Mouse (Mus musculus): ENCODE data around the gene Wfdc18. TPM values are rescaled to one million over a fixed set of nuclear protein-coding genes. Genes with fewer than 3 reads are reported as not detected.

Gene Wfdc18
- total and polyA plus RNA-seq, 3 experiments = not detected

DNA sequence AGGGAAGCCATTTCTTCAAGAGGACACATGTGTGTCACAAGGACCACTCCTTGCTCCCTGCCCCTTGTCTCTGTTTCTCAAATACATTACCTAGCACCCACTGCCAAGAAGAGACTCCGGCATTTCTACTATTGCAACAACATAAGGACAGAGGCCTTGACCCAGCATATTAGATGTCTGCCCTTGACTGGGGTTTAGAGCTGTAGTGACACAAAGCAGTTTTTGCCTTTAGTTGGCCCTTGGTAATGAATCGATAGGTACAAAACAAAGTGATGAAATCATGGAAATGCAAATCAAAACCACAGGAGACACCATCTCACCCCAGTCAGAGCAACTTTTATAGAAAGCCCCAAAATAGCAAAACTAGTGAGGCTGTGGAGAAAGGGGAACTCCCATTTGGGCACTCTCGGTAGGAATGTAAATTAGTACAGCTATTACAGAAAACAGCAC lies 28.3 kb downstream of the Wfdc18 start (continued):
- TF ChIP-seq MAFK (IDR thresholded peaks at IDR 0.05; ENCODE audit: insufficient replicate concordance, low read length) (peak; percentile 95), GABPA (IDR thresholded peaks at IDR 0.05; ENCODE audit: insufficient replicate concordance, low read depth, low read length) (no peak)

DNA sequence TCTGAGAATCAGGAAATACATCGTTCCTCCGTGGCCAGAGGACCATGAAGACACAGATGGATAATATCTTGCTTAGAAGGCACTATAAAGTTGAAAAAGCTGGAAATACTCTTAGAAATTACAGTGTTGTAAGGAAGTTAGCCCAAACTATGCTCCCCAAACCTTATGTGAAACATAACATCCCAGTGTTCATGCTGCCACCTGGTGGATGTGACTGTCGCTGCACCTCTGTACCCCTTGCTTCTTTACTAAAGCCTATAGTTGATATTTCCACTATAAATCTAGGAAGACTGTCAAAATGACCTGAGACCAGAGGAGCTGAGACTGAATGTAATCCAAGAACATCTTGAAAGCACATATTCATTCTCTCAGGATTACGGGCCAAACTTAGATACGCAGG lies 30.4 kb downstream of the Wfdc18 start:
- H3K27ac ChIP-seq (ENCODE audit: insufficient read depth, low read depth) = no peak overlapping the region
- H3K9ac ChIP-seq (ENCODE audit: insufficient read depth, low read depth) = no peak overlapping the region
- peak; percentile 84 for DNase-seq (ENCODE audit: extremely low read depth)
- peak; percentile 60; the same call in 1 of the 2 replicates for TF ChIP-seq MAX (IDR thresholded peaks at IDR 0.05; ENCODE audit: low read length)
- TF ChIP-seq E2F4 (IDR thresholded peaks at IDR 0.05; ENCODE audit: insufficient replicate concordance, low read depth, low read length) = no peak
- no peak for TF ChIP-seq USF1 (IDR thresholded peaks at IDR 0.05; ENCODE audit: low read depth, low read length)
- TF ChIP-seq KAT2A (IDR thresholded peaks at IDR 0.05; ENCODE audit: insufficient replicate concordance, low read length) = no peak
- peak; percentile 87 for TF ChIP-seq ZC3H11A (IDR thresholded peaks at IDR 0.05; ENCODE audit: low read depth, low read length)
- TF ChIP-seq ETS1 (conservative IDR thresholded peaks at IDR 0.05; ENCODE audit: low read depth, low read length) = no peak
- TF ChIP-seq IRF4 (IDR thresholded peaks at IDR 0.05; ENCODE audit: low read depth, low read length) = 0 out of 2 replicates have a peak, but pooled peaks have one; percentile 9
- peak; percentile 98 for TF ChIP-seq SMC3 (IDR thresholded peaks at IDR 0.05; ENCODE audit: low read depth, low read length)
- peak; percentile 96 for TF ChIP-seq RAD21 (IDR thresholded peaks at IDR 0.05; ENCODE audit: low read depth, low read length)
- 0 out of 2 replicates have a peak, but pooled peaks have one; percentile 15 for TF ChIP-seq MEF2A (IDR thresholded peaks at IDR 0.05; ENCODE audit: borderline replicate concordance, low read depth, low read length)
- TF ChIP-seq BHLHE40 (IDR thresholded peaks at IDR 0.05; ENCODE audit: low read depth, low read length) = no peak
- no peak for TF ChIP-seq MAZ (IDR thresholded peaks at IDR 0.05; ENCODE audit: low read depth, low read length)
- TF ChIP-seq ZKSCAN1 (IDR thresholded peaks at IDR 0.05; ENCODE audit: borderline replicate concordance, low read depth, low read length) = no peak
- no peak for TF ChIP-seq ZNF384 (IDR thresholded peaks at IDR 0.05; ENCODE audit: low read depth, low read length)
- TF ChIP-seq MYC (IDR thresholded peaks at IDR 0.05; ENCODE audit: low read depth, low read length) = peak; percentile 66; the same call in 1 of the 2 replicates
- TF ChIP-seq TCF12 (IDR thresholded peaks at IDR 0.05; ENCODE audit: low read depth, low read length) = peak; percentile 48; the same call in 1 of the 2 replicates
- no peak for TF ChIP-seq MAFK (IDR thresholded peaks at IDR 0.05; ENCODE audit: insufficient replicate concordance, low read length)
- TF ChIP-seq CHD2 (IDR thresholded peaks at IDR 0.05; ENCODE audit: low read length) = no peak
- no peak; the same call in 1 of the 2 replicates for TF ChIP-seq NRF1 (IDR thresholded peaks at IDR 0.05; ENCODE audit: low read depth, low read length)
- TF ChIP-seq ELF1 (IDR thresholded peaks at IDR 0.05; ENCODE audit: low read depth, low read length) = peak; percentile 48; the same call in 1 of the 2 replicates
- no peak for TF ChIP-seq MXI1 (IDR thresholded peaks at IDR 0.05; ENCODE audit: low read depth, low read length)
- no peak for TF ChIP-seq HCFC1 (IDR thresholded peaks at IDR 0.05; ENCODE audit: low read depth, low read length)
- TF ChIP-seq UBTF (IDR thresholded peaks at IDR 0.05; ENCODE audit: low read depth, low read length) = no peak
- no peak for TF ChIP-seq SIN3A (IDR thresholded peaks at IDR 0.05; ENCODE audit: low read length)
- TF ChIP-seq JUND (conservative IDR thresholded peaks at IDR 0.05; ENCODE audit: low read depth, low read length) = peak; percentile 68; the same call in 1 of the 2 replicates
- peak; percentile 47; the same call in 1 of the 2 replicates for TF ChIP-seq NELFE (IDR thresholded peaks at IDR 0.05; ENCODE audit: low read depth, low read length)
- 0 out of 2 replicates have a peak, but pooled peaks have one; percentile 29 for TF ChIP-seq JUN (IDR thresholded peaks at IDR 0.05; ENCODE audit: insufficient read depth, low read depth, low read length)
- peak; percentile 98 to 99 for TF ChIP-seq CTCF (conservative IDR thresholded peaks at IDR 0.05 in 1 of 2, IDR thresholded peaks at IDR 0.05 in 1 of 2; ENCODE audit: low read depth in 2 of 2, low read length in 2 of 2)
- no peak for TF ChIP-seq PAX5 (IDR thresholded peaks at IDR 0.05; ENCODE audit: low read length)
- TF ChIP-seq TBP (conservative IDR thresholded peaks at IDR 0.05; ENCODE audit: low read depth, low read length) = no peak
- H3K4me3 ChIP-seq (replicated peaks in 1 of 3; ENCODE audit: low read depth in 2 of 3, low read length in 2 of 3, poor library complexity in 1 of 3) = no peak overlapping the region
- H3K36me3 ChIP-seq (replicated peaks in 1 of 2; ENCODE audit: control insufficient read depth in 1 of 2, insufficient read depth in 1 of 2, low read length in 1 of 2) = no peaks in the 10 kb centered on the region
- dilution Hi-C loops (cut with MboI; ENCODE audit: extremely low pct_ligation_motif_present, extremely low pct_unique_long_range_greater_than_20kb, low sequenced_read_pairs) (no loop called here), in situ Hi-C loops (cut with MboI; ENCODE audit: low pct_ligation_motif_present, low pct_unique_long_range_greater_than_20kb, low sequenced_read_pairs) (loop anchor here (5.0 to 10.0 kb wide), 2 partner anchors 107 to 294 kb away; no protein-coding TSS in a partner anchor)
- H3K9me3 ChIP-seq (replicated peaks; ENCODE audit: low read length) = peaks cover 4% of the 10 kb centered on the region
- H3K4me2 ChIP-seq (ENCODE audit: insufficient read depth, low read depth, poor library complexity, severe bottlenecking) = no peak overlapping the region
- H3K27me3 ChIP-seq (replicated peaks) = peaks cover 15% of the 10 kb centered on the region
- H3K4me1 ChIP-seq (ENCODE audit: control insufficient read depth in 1 of 2, insufficient read depth in 2 of 2) = peaks cover 39 to 74% of the 10 kb centered on the region in 2 experiments
- H3K79me2 ChIP-seq (replicated peaks; ENCODE audit: control insufficient read depth, extremely low read depth, insufficient read depth, poor library complexity, severe bottlenecking) = no peaks in the 10 kb centered on the region

All from CH12.LX (cell line).